Mouse (Mus musculus) thymus, postnatal 10 days (tissue): Measurements from ENCODE around the gene Ddr1.
"Not testable (repeated sequence)": the region's sequence is repeated elsewhere in the genome, so short reads cannot be mapped to it uniquely, and the experiment has no call there.

Source experiments
- DNase-seq, 2 experiments: peaks; one replicate each; pipeline ENCODE4 v3.0.0; 2021; ENCODE audit warnings: low spot score in 2 of 2

Gene Ddr1

DNA sequence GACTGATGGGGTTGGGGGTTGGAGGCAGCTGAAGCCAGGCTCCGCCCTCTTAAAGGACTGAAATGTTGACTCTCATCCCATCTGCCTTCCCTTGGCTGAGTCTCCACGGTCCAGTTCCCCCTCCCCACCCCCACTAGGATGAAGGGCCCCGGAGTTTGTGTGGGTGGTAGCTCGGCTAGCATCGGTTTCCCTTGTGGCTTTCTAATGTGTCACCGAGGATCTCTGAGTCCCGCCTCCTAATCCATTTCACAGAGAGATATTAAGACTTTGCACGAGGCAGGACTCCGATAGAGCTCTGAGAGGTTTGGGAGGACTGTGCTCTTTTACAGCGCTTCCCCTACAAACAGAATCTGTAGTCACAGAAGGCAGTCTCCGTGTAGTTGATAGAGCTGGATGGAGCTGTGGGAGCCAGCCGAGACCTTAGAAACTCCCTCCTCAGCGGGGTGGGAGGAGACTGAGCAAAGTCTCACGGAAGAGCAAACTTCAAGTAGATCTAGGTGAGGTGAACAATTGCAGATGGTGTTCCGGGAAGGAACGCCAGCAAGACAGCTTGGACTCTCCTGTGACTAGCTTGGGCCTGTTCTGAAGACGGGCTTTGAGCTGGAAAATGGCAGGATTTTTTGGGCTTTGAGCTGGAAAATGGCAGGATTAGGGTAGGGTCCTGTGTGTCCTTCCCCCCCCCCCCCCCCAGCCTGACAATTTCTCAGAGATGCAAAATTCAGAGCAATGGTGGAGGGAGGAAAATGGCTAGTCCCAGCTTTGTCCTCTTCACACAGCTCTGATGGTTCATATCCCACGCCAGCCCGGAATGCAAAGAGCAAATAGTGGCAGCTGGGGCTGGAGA lies at the start of gene Ddr1:
TSS of gene Ddr1 (minus strand) at position 1 of the 844 bp plus-strand sequence.
- peak; percentile 34 to 44 for DNase-seq

DNA sequence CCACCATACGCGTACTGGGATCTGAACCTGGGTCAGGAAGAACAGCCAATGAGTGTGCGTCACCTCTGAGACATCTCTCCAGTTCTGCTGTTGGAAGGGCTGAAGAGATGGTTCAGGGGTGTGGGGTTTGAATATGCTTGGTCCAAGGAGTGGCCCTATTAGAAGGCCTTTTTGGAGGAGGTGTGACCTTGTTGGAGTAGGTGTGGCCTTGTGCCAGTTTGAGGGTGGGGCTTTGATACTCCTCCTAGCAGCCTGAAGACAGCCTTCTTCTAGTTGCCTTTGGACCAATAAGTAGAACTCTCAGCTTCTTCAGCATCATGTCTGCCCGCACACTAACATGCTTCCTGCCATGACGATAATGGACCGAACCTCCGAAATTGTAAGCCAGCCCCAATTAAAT lies 49.2 kb upstream of the Ddr1 start:
- DNase-seq: no peak

GRCm38 (mm10) chr17:35752221-35752811 lies 47.9 kb upstream of the Ddr1 start:
- no peak for DNase-seq

- DNase-seq: no peak
Measured at GRCm38 (mm10) chr17:35749685-35750084, 45.3 kb upstream of the Ddr1 start.

DNA sequence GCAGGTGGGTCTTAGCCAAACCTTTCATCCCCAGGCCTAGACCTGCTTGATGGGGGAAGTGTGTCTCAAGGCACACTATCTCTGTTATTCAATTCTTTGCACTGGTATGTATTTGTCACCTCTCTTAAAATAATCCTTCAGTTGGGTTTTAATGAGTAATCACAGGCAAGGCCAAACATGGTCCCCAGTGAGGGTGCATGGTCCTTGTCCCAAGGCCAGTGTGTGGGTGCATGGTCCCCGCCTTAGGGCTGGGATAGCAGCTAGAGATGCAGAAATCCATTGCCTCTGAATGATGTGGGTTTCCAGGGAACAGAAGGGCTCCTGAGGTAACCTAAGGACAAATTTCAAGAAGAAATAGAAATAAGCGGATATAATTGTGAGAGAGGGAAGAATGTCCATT lies 39.9 kb upstream of the Ddr1 start:
- DNase-seq: no peak

DNA sequence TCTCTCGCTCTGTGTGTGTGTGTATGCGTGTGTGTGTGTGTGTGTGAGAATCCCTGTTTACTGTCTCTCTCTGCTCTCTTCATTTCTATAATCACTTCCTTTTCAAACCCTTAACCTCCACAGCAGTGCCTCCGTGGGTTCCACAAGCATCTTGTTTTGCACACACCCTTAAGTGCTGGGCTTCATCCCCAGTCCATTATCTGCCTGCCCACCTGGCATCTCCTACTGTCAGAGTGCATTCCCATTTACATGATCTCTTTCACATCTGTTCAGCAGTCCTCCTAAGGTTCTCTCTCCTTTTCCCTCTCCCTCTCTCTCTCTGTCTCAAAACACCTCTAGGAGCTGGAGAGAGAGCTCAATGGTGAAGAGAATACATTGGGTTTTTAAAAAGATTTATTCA lies 38.5 kb upstream of the Ddr1 start:
- DNase-seq: no peak

- no peak for DNase-seq
Measured at GRCm38 (mm10) chr17:35741589-35742226, 37.3 kb upstream of the Ddr1 start.

DNA sequence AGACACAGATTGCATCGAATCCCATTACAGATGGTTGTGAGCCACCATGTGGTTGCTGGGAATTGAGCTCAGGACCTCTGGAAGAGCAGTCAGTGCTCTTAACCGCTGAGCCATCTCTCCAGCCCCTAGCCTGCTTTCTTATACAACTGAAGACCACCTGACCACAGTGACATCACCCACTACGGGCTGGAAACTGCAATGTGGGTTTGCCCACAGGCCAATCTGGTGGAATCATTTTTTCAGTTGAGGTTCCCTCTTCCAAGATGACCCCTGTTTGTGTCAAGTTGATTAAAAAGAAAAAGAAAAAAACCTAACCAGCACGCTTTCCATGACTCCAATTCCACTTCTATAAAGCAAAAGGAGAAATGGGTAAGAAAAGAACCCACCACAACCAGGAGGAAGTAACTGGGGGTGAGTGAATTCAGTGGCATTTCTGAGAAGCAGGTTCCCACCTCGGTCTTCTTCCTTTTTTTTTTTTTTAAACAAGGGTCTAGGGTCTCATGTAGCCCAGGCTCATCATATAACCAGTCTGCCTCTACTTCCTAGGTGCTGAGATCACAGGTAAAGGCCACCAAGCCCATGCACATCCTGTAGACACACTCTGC lies 36.0 kb upstream of the Ddr1 start:
- DNase-seq: no peak

GRCm38 (mm10) chr17:35739675-35740074 lies 35.3 kb upstream of the Ddr1 start:
- DNase-seq: peak; percentile 75 to 93

GRCm38 (mm10) chr17:35737743-35738142 lies 33.3 kb upstream of the Ddr1 start:
- peak; percentile 66 to 82 for DNase-seq

DNA sequence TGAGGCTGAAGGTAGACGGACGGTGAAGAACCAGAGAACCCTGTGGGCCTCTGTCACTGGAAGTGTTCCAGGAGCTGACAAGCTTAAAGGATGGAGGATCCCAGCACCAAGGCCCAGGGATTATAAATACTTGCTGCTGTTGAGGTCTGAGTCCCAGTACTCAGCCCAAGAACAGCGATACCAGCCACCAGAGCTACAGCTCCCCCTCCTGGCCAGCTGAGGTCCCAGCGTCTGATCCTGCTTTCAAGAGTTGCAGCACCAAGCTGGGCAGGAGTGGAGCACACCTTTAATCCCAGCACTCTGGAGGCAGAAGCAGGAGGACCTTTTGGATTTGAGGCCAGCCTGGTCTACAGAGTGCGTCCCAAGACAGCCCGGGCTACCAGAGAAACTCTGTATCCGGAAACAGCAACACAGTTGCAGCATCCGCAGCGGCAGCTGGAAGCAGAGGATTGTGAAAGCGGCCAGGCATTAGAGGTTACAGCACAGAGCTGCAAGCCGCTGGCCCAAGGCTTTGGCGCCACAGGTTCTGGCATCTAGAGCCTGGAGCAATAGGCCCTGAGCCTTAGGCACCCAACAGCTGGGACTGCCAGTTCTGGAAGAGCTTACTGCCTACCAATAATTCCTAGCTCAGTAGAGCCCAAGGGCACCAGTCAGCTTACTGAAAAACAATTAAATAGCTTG lies 32.0 kb upstream of the Ddr1 start:
- DNase-seq: peak; percentile 62 to 84

DNA sequence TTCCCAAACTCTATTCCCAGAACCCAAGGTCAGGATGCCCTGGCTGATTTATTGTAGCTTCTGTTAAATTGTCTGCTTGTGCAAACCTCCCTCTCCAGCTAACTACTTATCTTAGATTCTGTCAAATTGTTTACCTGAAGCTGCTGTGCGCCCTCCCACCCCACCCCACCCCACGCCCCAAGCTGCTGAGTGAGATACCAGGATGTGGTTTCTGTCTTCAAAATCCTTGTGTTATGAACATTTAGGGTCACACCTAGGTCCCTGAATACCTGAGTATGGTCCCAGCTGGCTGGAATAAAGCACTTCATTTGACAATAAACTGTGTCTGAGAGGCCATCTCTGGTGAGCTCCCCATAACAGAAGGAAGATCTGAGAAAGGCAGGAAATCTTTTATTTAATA lies 30.1 kb upstream of the Ddr1 start:
- DNase-seq: no peak

GRCm38 (mm10) chr17:35733398-35733797 lies 29.0 kb upstream of the Ddr1 start:
- DNase-seq: no peak

- no peak for DNase-seq
Measured at GRCm38 (mm10) chr17:35731431-35732145, 27.2 kb upstream of the Ddr1 start.

DNA sequence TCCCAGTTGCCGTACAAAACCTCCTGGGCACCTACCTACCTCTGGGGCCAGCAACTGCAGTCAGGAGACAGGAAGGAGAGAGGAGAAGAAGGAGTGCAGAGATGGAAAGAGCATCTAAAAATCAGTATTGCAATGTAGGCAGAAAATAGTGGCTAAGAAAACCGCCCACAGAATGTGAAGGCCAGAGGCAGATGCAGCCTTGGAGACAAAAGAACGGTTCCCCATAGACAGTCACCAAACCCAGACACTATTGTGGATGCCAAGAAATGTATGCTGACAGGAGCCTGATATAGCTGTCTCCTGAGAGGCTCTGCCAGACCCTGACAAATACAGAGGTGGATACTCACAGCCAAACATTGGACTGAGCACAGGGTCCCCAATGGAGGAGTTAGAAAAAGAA lies 25.7 kb upstream of the Ddr1 start:
- not testable (repeated sequence) for DNase-seq

- no peak for DNase-seq
Measured at GRCm38 (mm10) chr17:35728821-35729220, 24.4 kb upstream of the Ddr1 start.

DNA sequence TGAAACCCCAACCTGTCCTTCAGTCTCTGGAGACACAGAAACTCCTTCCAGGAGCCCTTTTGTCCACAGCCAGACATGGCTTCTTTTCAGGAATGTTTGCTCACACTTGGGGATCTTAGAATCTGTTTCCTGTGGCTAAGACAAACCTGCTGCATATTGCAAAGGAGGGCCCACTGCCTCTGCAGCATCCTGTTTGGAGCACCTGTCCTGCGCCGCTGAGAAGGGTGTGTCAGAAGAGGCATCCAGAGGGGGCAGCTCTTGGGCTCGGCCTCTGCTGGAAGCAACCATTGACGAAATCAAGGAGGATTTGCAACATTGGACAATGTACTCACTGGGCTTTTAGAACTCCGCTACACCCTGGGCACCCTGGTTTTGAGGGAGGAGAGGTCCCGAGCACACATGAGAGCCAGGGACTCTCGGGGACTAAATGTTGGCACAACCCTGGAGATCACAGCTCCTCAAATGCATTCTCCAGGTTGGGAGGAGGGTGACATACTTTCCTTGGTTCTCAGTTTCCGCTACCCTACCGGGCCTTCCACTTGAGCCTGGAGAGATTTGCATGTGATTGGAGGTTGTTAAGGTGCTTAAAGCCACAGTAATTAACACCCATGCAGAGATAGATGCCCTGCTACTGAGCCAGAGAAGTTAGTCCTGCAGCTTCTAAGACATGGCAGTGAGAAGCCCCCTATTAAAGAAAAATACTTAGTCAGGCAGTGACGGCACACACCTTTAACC lies 23.2 kb upstream of the Ddr1 start:
- DNase-seq: no peak

GRCm38 (mm10) chr17:35727028-35727427 lies 22.6 kb upstream of the Ddr1 start:
- DNase-seq: no peak

GRCm38 (mm10) chr17:35725286-35726232 lies 21.1 kb upstream of the Ddr1 start:
- DNase-seq: peak; percentile 64 to 88
